11 mouse cellular contexts compared by ENCODE assay signal in the genomic region with DNA sequence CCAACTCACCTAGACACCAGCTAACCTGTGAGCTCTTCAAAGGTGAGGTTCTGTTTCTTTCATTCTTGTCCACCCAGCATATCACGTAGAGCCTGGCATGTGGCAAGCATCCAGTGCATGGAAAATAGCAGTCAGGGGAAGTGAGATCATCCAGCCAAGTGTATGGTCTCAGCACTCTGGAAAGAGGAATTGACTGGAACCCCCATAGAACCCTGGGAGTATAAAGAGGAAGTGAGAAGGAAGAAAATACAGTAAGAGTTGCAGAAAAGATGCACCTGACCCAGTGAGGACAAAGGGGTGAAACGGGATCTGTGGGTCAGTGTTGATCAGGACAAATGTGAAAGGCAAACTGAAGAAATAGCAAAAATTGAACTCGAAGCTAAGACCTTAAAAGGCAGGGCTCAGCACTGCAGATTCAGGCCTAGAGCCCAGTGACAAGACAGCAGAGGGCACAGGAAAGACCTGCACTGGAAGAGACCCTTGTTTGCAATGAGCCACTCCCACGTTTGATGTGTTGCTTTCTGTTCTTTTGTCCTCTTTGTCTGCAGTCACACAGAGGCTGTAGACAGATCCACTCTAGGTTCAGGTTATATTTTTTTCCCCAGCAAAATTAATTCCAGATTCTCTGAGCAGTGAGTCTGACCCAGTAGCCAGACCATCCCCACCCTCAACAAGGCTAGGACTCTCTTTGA.
DNase-seq lines count a peak whose midpoint lies in the region; ATAC-seq and TF ChIP-seq lines count a peak whose summit lies in the region.
"Had no signal": no experiment of that assay in that cellular context is flagged by ENCODE, and none has a peak within 500 bp of the region (broad histone marks: within the 10 kb centered on the region; RNA-seq: fewer than 3 reads in every experiment).

No protein-coding gene starts in this region.

- no peak overlapping the region for H3K9ac ChIP-seq in midbrain, embryonic 14.5 days (replicated peaks; ENCODE audit: low read length)
- no peak overlapping the region for H3K9ac ChIP-seq in midbrain, embryonic 13.5 days (replicated peaks)
- no peak overlapping the region for H3K9ac ChIP-seq in kidney, embryonic 14.5 days (ENCODE audit: low read depth, low read length)
- H3K9ac ChIP-seq: midbrain, embryonic 12.5 days had no signal

- TF ChIP-seq POLR2A in cerebellum, adult 2 months (IDR thresholded peaks at IDR 0.05; ENCODE audit: borderline replicate concordance, insufficient read depth, low read length): no peak

- no peak for ATAC-seq in midbrain, embryonic 14.5 days (ENCODE audit: low FRiP score, low TSS enrichment)
- ATAC-seq in midbrain, embryonic 13.5 days: no peak
- ATAC-seq in kidney, embryonic 14.5 days (ENCODE audit: low FRiP score, low TSS enrichment): no peak
- ATAC-seq: hindbrain, embryonic 16.5 days had no signal

- H3K9me3 ChIP-seq in midbrain, embryonic 14.5 days (ENCODE audit: control insufficient read depth, low read length): no peaks in the 10 kb centered on the region
- no peaks in the 10 kb centered on the region for H3K9me3 ChIP-seq in midbrain, embryonic 13.5 days
- no peaks in the 10 kb centered on the region for H3K9me3 ChIP-seq in kidney, embryonic 14.5 days (ENCODE audit: control insufficient read depth, low read length)
- H3K9me3 ChIP-seq: midbrain, embryonic 12.5 days had no signal

- no peaks in the 10 kb centered on the region for H3K4me1 ChIP-seq in midbrain, embryonic 14.5 days (ENCODE audit: control insufficient read depth, insufficient read depth, low read length)
- 0 out of 2 replicates have a peak, but pooled peaks cover 6% of the 10 kb centered on the region for H3K4me1 ChIP-seq in midbrain, embryonic 13.5 days (replicated peaks)
- no peaks in the 10 kb centered on the region for H3K4me1 ChIP-seq in kidney, embryonic 14.5 days (ENCODE audit: control insufficient read depth, insufficient read depth, low read length)
- H3K4me1 ChIP-seq in cerebellum, adult 2 months (ENCODE audit: control insufficient read depth, insufficient read depth, low read length): no peaks in the 10 kb centered on the region
- H3K4me1 ChIP-seq: midbrain, embryonic 12.5 days had no signal

- intact Hi-C loops in gastrocnemius, adult 2 months (cut with DNase I): loop anchor here (2.0 to 5.0 kb wide), 2 partner anchors 76 to 243 kb away; no protein-coding TSS in a partner anchor
- intact Hi-C loops in heart, postnatal 10 days (cut with DNase I): loop anchor here (1.0 to 5.0 kb wide), 4 partner anchors 129 to 321 kb away; no protein-coding TSS in a partner anchor

- no peaks in the 10 kb centered on the region for H3K27me3 ChIP-seq in midbrain, embryonic 14.5 days (ENCODE audit: control insufficient read depth, insufficient read depth, low read length)
- H3K27me3 ChIP-seq in midbrain, embryonic 13.5 days: no peaks in the 10 kb centered on the region
- H3K27me3 ChIP-seq in kidney, embryonic 14.5 days (ENCODE audit: control insufficient read depth, insufficient read depth, low read length): no peaks in the 10 kb centered on the region
- H3K27me3 ChIP-seq in cerebellum, adult 2 months (ENCODE audit: control insufficient read depth, insufficient read depth, low read length): no peaks in the 10 kb centered on the region
- H3K27me3 ChIP-seq: midbrain, embryonic 12.5 days had no signal

- TF ChIP-seq CTCF in gastrocnemius, adult 2 months (IDR thresholded peaks at IDR 0.05): no peak
- TF ChIP-seq CTCF in cerebellum, adult 2 months (IDR thresholded peaks at IDR 0.05; ENCODE audit: borderline replicate concordance, insufficient read depth, low read depth, low read length): no peak

- no peak overlapping the region for H3K4me3 ChIP-seq in gastrocnemius, adult 2 months
- H3K4me3 ChIP-seq in midbrain, embryonic 14.5 days (replicated peaks; ENCODE audit: low read depth, low read length): no peak overlapping the region
- H3K4me3 ChIP-seq in midbrain, embryonic 13.5 days (replicated peaks): no peak overlapping the region
- H3K4me3 ChIP-seq in kidney, embryonic 14.5 days (ENCODE audit: low read length): no peak overlapping the region
- H3K4me3 ChIP-seq in cerebellum, adult 2 months (replicated peaks; ENCODE audit: insufficient read depth, low read depth, low read length): no peak overlapping the region
- H3K4me3 ChIP-seq: midbrain, embryonic 12.5 days had no signal

- DNase-seq in gastrocnemius, adult 2 months: peak; percentile 34
- DNase-seq in gastrocnemius, postnatal 25 days: no peak
- DNase-seq in midbrain, embryonic 14.5 days: peak; percentile 8
- peak; percentile 36 to 37 for DNase-seq in heart, postnatal 10 days
- DNase-seq in telencephalon, adult 2 months (ENCODE audit: low read depth, low spot score): peak; percentile 10
- no peak for DNase-seq in cerebellum, adult 2 months
- DNase-seq: spleen, adult 18-20 months had no signal

- H3K4me2 ChIP-seq in midbrain, embryonic 14.5 days (ENCODE audit: low read length): no peak overlapping the region
- H3K4me2 ChIP-seq in midbrain, embryonic 13.5 days (replicated peaks): no peak overlapping the region
- H3K4me2 ChIP-seq in kidney, embryonic 14.5 days (replicated peaks; ENCODE audit: low read depth, low read length): no peak overlapping the region
- H3K4me2 ChIP-seq: midbrain, embryonic 12.5 days had no signal

- 59% methylated on average over 4 of the region's 4 CpGs for WGBS in midbrain, embryonic 14.5 days
- 56% methylated on average over 4 of the region's 4 CpGs for WGBS in midbrain, embryonic 13.5 days
- 63% methylated on average over 4 of the region's 4 CpGs for WGBS in kidney, embryonic 14.5 days
- WGBS in cerebellum, adult 2 months: 70% methylated on average over 4 of the region's 4 CpGs

- H3K36me3 ChIP-seq in midbrain, embryonic 14.5 days (ENCODE audit: control insufficient read depth, insufficient read depth, low read length): no peaks in the 10 kb centered on the region
- H3K36me3 ChIP-seq in midbrain, embryonic 13.5 days: no peaks in the 10 kb centered on the region
- no peaks in the 10 kb centered on the region for H3K36me3 ChIP-seq in kidney, embryonic 14.5 days (ENCODE audit: control insufficient read depth, insufficient read depth, low read length)
- H3K36me3 ChIP-seq: midbrain, embryonic 12.5 days had no signal

- peak overlapping the region; percentile 46; the same call in 1 of the 2 replicates for H3K27ac ChIP-seq in gastrocnemius, adult 2 months
- no peak overlapping the region for H3K27ac ChIP-seq in midbrain, embryonic 14.5 days (replicated peaks; ENCODE audit: low read depth, low read length)
- H3K27ac ChIP-seq in midbrain, embryonic 13.5 days: no peak overlapping the region
- H3K27ac ChIP-seq in kidney, embryonic 14.5 days (ENCODE audit: low read depth, low read length): no peak overlapping the region
- H3K27ac ChIP-seq in cerebellum, adult 2 months (ENCODE audit: insufficient read depth, low read length): no peak overlapping the region
- H3K27ac ChIP-seq: midbrain, embryonic 12.5 days had no signal

Comparison
In these comparisons a context has a peak if more than half of its experiments do, and no peak if none do; other contexts are left out.
1. DNase-seq: peak in gastrocnemius, adult 2 months (single experiment), midbrain, embryonic 14.5 days (single experiment), heart, postnatal 10 days (2 of 2) and telencephalon, adult 2 months (single experiment); none in gastrocnemius, postnatal 25 days (single experiment) and cerebellum, adult 2 months (0 of 2).